Mouse (Mus musculus) spleen, embryonic (tissue): ENCODE results near the gene Nme8.

Experiments used
- CTCF ChIA-PET: fragments of 350-600 bp; sonication (Branson Sonifier 250); formaldehyde crosslinking; loops from one replicate; lab custom pipeline; 2022; lab: Charles Lee

Nme8 gene

GRCm38 (mm10) chr13:19643519-19643918 lies 54.1 kb downstream of the Nme8 start:
- CTCF ChIA-PET: no interaction called here

GRCm38 (mm10) chr13:19640203-19640851 lies 57.3 kb downstream of the Nme8 start:
- CTCF ChIA-PET: no interaction called here

GRCm38 (mm10) chr13:19636131-19636530 lies 61.5 kb downstream of the Nme8 start:
- CTCF ChIA-PET: no interaction called here

- CTCF ChIA-PET: no interaction called here
These were observed 66.6 kb downstream of the Nme8 start for GRCm38 (mm10) chr13:19630768-19631709.

- CTCF ChIA-PET: interaction anchor here (0.7 kb wide), 1 partner anchor 264 kb away, joined by 3 read pairs; no protein-coding TSS in a partner anchor
These were observed 71.1 kb downstream of the Nme8 start for GRCm38 (mm10) chr13:19626473-19626872.

- CTCF ChIA-PET: no interaction called here
These were observed 72.8 kb downstream of the Nme8 start for GRCm38 (mm10) chr13:19624632-19625320.

GRCm38 (mm10) chr13:19623228-19623905 lies 74.2 kb downstream of the Nme8 start:
- CTCF ChIA-PET: no interaction called here

GRCm38 (mm10) chr13:19622573-19623227 lies 74.9 kb downstream of the Nme8 start, which contains the start of gene Sfrp4:
Gene Sfrp4, plus strand, starts transcription at chr13:19623104.
- CTCF ChIA-PET: no interaction called here

GRCm38 (mm10) chr13:19619216-19619927 lies 78.2 kb downstream of the Nme8 start, which contains the start of gene Epdr1:
Gene Epdr1, minus strand, starts transcription at chr13:19619927.
- CTCF ChIA-PET: no interaction called here

GRCm38 (mm10) chr13:19618841-19619215 lies 78.8 kb downstream of the Nme8 start:
- CTCF ChIA-PET: no interaction called here

- CTCF ChIA-PET: no interaction called here
These were observed 79.5 kb downstream of the Nme8 start for GRCm38 (mm10) chr13:19618081-19618480.

GRCm38 (mm10) chr13:19614311-19614710 lies 83.3 kb downstream of the Nme8 start:
- CTCF ChIA-PET: no interaction called here

- CTCF ChIA-PET: no interaction called here
These were observed 84.2 kb downstream of the Nme8 start for GRCm38 (mm10) chr13:19613426-19613825.

GRCm38 (mm10) chr13:19612963-19613362 lies 84.6 kb downstream of the Nme8 start:
- CTCF ChIA-PET: no interaction called here

- CTCF ChIA-PET: no interaction called here
These were observed 85.2 kb downstream of the Nme8 start for GRCm38 (mm10) chr13:19612348-19612747.

- CTCF ChIA-PET: interaction anchor here (0.6 kb wide), 1 partner anchor 233 kb away, joined by 11 read pairs; no protein-coding TSS in a partner anchor
These were observed 89.5 kb downstream of the Nme8 start for GRCm38 (mm10) chr13:19608120-19608519.

GRCm38 (mm10) chr13:19604916-19605315 lies 92.7 kb downstream of the Nme8 start:
- CTCF ChIA-PET: no interaction called here

GRCm38 (mm10) chr13:19603719-19604118 lies 93.9 kb downstream of the Nme8 start:
- CTCF ChIA-PET: no interaction called here

- CTCF ChIA-PET: no interaction called here
These were observed 95.1 kb downstream of the Nme8 start for GRCm38 (mm10) chr13:19602531-19602930.

- CTCF ChIA-PET: no interaction called here
These were observed 98.4 kb downstream of the Nme8 start for GRCm38 (mm10) chr13:19599242-19599641.
